In the genomic region with DNA sequence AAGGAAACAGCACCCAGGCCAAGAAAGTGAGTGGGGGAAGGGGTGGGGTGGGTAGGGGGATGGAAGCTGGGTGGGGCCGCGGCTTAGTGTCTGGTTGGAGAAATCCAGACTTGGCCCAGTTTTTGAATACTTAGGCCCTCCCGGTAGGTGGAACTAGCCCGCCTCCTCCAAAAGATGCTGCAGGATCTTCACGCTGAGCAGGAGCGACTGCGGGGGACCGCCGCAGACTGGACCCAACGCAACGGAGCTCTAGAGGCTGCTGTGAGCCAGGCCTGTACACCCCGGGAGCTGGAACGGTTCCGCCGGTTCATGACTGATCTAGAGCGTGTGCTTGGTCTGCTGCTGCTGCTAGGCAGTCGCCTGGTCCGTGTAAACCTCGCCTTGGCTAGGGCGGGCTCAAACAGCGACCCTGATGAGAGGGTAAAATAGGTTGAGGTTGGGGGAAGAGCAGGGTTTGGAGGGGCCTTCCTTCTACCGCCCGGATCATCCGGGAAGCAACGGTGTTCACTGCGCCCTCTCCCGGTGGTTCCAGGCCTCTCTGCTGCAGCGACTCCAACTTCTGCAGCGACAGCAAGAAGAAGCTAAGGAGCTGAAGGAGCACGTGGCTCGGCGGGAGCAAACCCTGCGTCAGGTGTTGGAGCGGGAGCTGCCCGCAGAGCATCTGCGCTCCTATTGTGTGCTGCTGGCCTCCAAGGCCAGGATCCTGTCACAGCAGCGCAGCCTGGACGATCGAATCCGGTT, we compare ENCODE assay signal across 8 mouse cellular contexts. TPM values are rescaled to one million over a fixed set of nuclear protein-coding genes. Genes with fewer than 3 reads are reported as not detected.
DNase-seq lines count a peak whose midpoint lies in the region; ATAC-seq lines count a peak whose summit lies in the region.

No protein-coding gene starts in this region.

- H3K4me3 ChIP-seq in heart, embryonic 12.5 days = peak overlapping the region; percentile 39
- peak overlapping the region; percentile 39 for H3K4me3 ChIP-seq in kidney, embryonic 15.5 days (replicated peaks)
- peak overlapping the region; percentile 37 for H3K4me3 ChIP-seq in midbrain, embryonic 16.5 days (ENCODE audit: low read depth, low read length)
- H3K4me3 ChIP-seq in stomach, embryonic 14.5 days (ENCODE audit: low read depth, low read length) = peak overlapping the region; percentile 31

- no peaks in the 10 kb centered on the region for H3K9me3 ChIP-seq in heart, embryonic 12.5 days (replicated peaks)
- no peaks in the 10 kb centered on the region for H3K9me3 ChIP-seq in kidney, embryonic 15.5 days (replicated peaks)
- no peaks in the 10 kb centered on the region for H3K9me3 ChIP-seq in midbrain, embryonic 16.5 days (replicated peaks; ENCODE audit: control insufficient read depth, low read length, poor library complexity, severe bottlenecking)
- H3K9me3 ChIP-seq in stomach, embryonic 14.5 days (ENCODE audit: control insufficient read depth, low read depth, low read length) = peaks cover 3% of the 10 kb centered on the region; the same call in 1 of the 2 replicates

- WGBS in heart, embryonic 12.5 days = 8% methylated on average over 40 of the region's 40 CpGs
- WGBS in kidney, embryonic 15.5 days = 6% methylated on average over 40 of the region's 40 CpGs
- 4% methylated on average over 40 of the region's 40 CpGs for WGBS in midbrain, embryonic 16.5 days
- 7% methylated on average over 40 of the region's 40 CpGs for WGBS in stomach, embryonic 14.5 days

- H3K36me3 ChIP-seq in heart, embryonic 12.5 days = 0 out of 2 replicates have a peak, but pooled peaks cover 3% of the 10 kb centered on the region
- H3K36me3 ChIP-seq in kidney, embryonic 15.5 days = no peaks in the 10 kb centered on the region
- H3K36me3 ChIP-seq in midbrain, embryonic 16.5 days (ENCODE audit: control insufficient read depth, insufficient read depth, low read length) = no peaks in the 10 kb centered on the region
- no peaks in the 10 kb centered on the region for H3K36me3 ChIP-seq in stomach, embryonic 14.5 days (ENCODE audit: control insufficient read depth, insufficient read depth, low read length)

- peak overlapping the region; percentile 53 for H3K9ac ChIP-seq in heart, embryonic 12.5 days
- peak overlapping the region; percentile 39 for H3K9ac ChIP-seq in kidney, embryonic 15.5 days
- H3K9ac ChIP-seq in midbrain, embryonic 16.5 days (ENCODE audit: low read depth, low read length) = peak overlapping the region; percentile 55
- H3K9ac ChIP-seq in stomach, embryonic 14.5 days (replicated peaks; ENCODE audit: low read depth, low read length) = 0 out of 2 replicates have a peak overlapping the region, but pooled peaks have one; percentile 30

- H3K4me1 ChIP-seq in heart, embryonic 12.5 days (replicated peaks) = peaks cover 31% of the 10 kb centered on the region
- H3K4me1 ChIP-seq in kidney, embryonic 15.5 days = peaks cover 47% of the 10 kb centered on the region
- peaks cover 18% of the 10 kb centered on the region for H3K4me1 ChIP-seq in midbrain, embryonic 16.5 days (ENCODE audit: control insufficient read depth, insufficient read depth, low read length)
- peaks cover 21% of the 10 kb centered on the region for H3K4me1 ChIP-seq in stomach, embryonic 14.5 days (ENCODE audit: control insufficient read depth, insufficient read depth, low read length)

- H3K27ac ChIP-seq in heart, embryonic 12.5 days (ENCODE audit: poor library complexity, severe bottlenecking) = no peak overlapping the region
- H3K27ac ChIP-seq in kidney, embryonic 15.5 days = no peak overlapping the region
- no peak overlapping the region for H3K27ac ChIP-seq in midbrain, embryonic 16.5 days (ENCODE audit: low read length)
- H3K27ac ChIP-seq in stomach, embryonic 14.5 days (ENCODE audit: low read length) = no peak overlapping the region

- peak; percentile 40; the same call in 1 of the 2 replicates for ATAC-seq in erythroid progenitor cell, adult 5-6 weeks (replicated peaks; ENCODE audit: low FRiP score, poor library complexity, severe bottlenecking)
- ATAC-seq in heart, embryonic 12.5 days (ENCODE audit: insufficient number of reproducible peaks, low FRiP score) = peak; percentile 13; the same call in 1 of the 2 replicates
- peak; percentile 61 for ATAC-seq in kidney, embryonic 15.5 days (replicated peaks; ENCODE audit: low FRiP score)
- ATAC-seq in midbrain, embryonic 16.5 days = peak; percentile 30; the same call in 1 of the 2 replicates
- peak; percentile 50; the same call in 1 of the 2 replicates for ATAC-seq in stomach, embryonic 14.5 days (ENCODE audit: insufficient number of reproducible peaks, insufficient read depth, low FRiP score, low read depth)

- H3K27me3 ChIP-seq in heart, embryonic 12.5 days (replicated peaks) = peaks cover 72% of the 10 kb centered on the region
- peaks cover 90% of the 10 kb centered on the region for H3K27me3 ChIP-seq in kidney, embryonic 15.5 days
- peaks cover 56% of the 10 kb centered on the region for H3K27me3 ChIP-seq in midbrain, embryonic 16.5 days (ENCODE audit: control insufficient read depth, insufficient read depth, low read depth, low read length)
- H3K27me3 ChIP-seq in stomach, embryonic 14.5 days (ENCODE audit: control insufficient read depth, insufficient read depth, low read length) = peaks cover 44% of the 10 kb centered on the region

- peak; percentile 64 for DNase-seq in urinary bladder, adult 2 months (ENCODE audit: low spot score)
- DNase-seq in urinary bladder, adult 18-20 months (ENCODE audit: low spot score in 2 of 2) = no peak
- DNase-seq in liver = peak; percentile 81

- H3K4me2 ChIP-seq in heart, embryonic 12.5 days = peak overlapping the region; percentile 68
- peak overlapping the region; percentile 69 for H3K4me2 ChIP-seq in kidney, embryonic 15.5 days
- peak overlapping the region; percentile 63 for H3K4me2 ChIP-seq in midbrain, embryonic 16.5 days (ENCODE audit: low read length)
- H3K4me2 ChIP-seq in stomach, embryonic 14.5 days (replicated peaks; ENCODE audit: low read depth, low read length) = peak overlapping the region; percentile 49

RNA-seq across cellular contexts. Expression of gene Gm9837, which starts 3.9 kb away (rescaled TPM):
- polyA plus RNA-seq in urinary bladder, adult 2 months (2012; rRNA removed) = not detected in 2 replicates
- total RNA-seq in erythroid progenitor cell, adult 5-6 weeks (2015; ENCODE audit: low replicate concordance) = not detected in 2 replicates
- not detected in 2 replicates for total RNA-seq in erythroid progenitor cell, adult 5-6 weeks (2017; ENCODE audit: low replicate concordance)
- polyA plus RNA-seq in heart, embryonic 12.5 days (2016; fragmentation: Nextera tagmentation; extraction: Ambion mirVana) = not detected in 2 replicates
- polyA plus RNA-seq in kidney, embryonic 15.5 days (2015; fragmentation: Nextera tagmentation; extraction: Ambion mirVana) = not detected in 2 replicates
- polyA plus RNA-seq in midbrain, embryonic 16.5 days (2015; fragmentation: Nextera tagmentation; extraction: Ambion mirVana) = not detected in 2 replicates
- not detected in 2 replicates for polyA plus RNA-seq in stomach, embryonic 14.5 days (2014; fragmentation: Nextera tagmentation; extraction: Ambion mirVana)

RNA-seq across cellular contexts. Expression of gene Shroom1, which starts 9.4 kb away (rescaled TPM):
- polyA plus RNA-seq in urinary bladder, adult 2 months (2012; rRNA removed) = 12.1 and 12.9 TPM in 2 replicates
- total RNA-seq in erythroid progenitor cell, adult 5-6 weeks (2015; ENCODE audit: low replicate concordance) = not detected in 2 replicates
- total RNA-seq in erythroid progenitor cell, adult 5-6 weeks (2017; ENCODE audit: low replicate concordance) = not detected in 2 replicates
- 5.3 and 5.8 TPM in 2 replicates for polyA plus RNA-seq in heart, embryonic 12.5 days (2016; fragmentation: Nextera tagmentation; extraction: Ambion mirVana)
- 1.7 and 2.3 TPM in 2 replicates for polyA plus RNA-seq in kidney, embryonic 15.5 days (2015; fragmentation: Nextera tagmentation; extraction: Ambion mirVana)
- 3.0 and 4.5 TPM in 2 replicates for polyA plus RNA-seq in midbrain, embryonic 16.5 days (2015; fragmentation: Nextera tagmentation; extraction: Ambion mirVana)
- polyA plus RNA-seq in stomach, embryonic 14.5 days (2014; fragmentation: Nextera tagmentation; extraction: Ambion mirVana) = 0.98 and 1.1 TPM in 2 replicates

RNA-seq across cellular contexts. Expression of gene Gm10447, which starts 9.5 kb away (rescaled TPM):
- polyA plus RNA-seq in urinary bladder, adult 2 months (2012; rRNA removed) = 1.8 and 2.9 TPM in 2 replicates
- total RNA-seq in erythroid progenitor cell, adult 5-6 weeks (2015; ENCODE audit: low replicate concordance) = not detected in 2 replicates
- total RNA-seq in erythroid progenitor cell, adult 5-6 weeks (2017; ENCODE audit: low replicate concordance) = not detected in 2 replicates
- 0.11 and 0.15 TPM in 2 replicates for polyA plus RNA-seq in heart, embryonic 12.5 days (2016; fragmentation: Nextera tagmentation; extraction: Ambion mirVana)
- polyA plus RNA-seq in kidney, embryonic 15.5 days (2015; fragmentation: Nextera tagmentation; extraction: Ambion mirVana) = not detected in 2 replicates
- 0.10 TPM in 1 of 2 replicates, not detected in the other for polyA plus RNA-seq in midbrain, embryonic 16.5 days (2015; fragmentation: Nextera tagmentation; extraction: Ambion mirVana)
- polyA plus RNA-seq in stomach, embryonic 14.5 days (2014; fragmentation: Nextera tagmentation; extraction: Ambion mirVana) = 0.13 and 0.14 TPM in 2 replicates

RNA-seq across cellular contexts. Expression of gene Gm9945, which starts 13.6 kb away (rescaled TPM):
- 0.11 and 0.15 TPM in 2 replicates for polyA plus RNA-seq in urinary bladder, adult 2 months (2012; rRNA removed)
- total RNA-seq in erythroid progenitor cell, adult 5-6 weeks (2015; ENCODE audit: low replicate concordance) = 5.8 TPM in 1 of 2 replicates, not detected in the other
- total RNA-seq in erythroid progenitor cell, adult 5-6 weeks (2017; ENCODE audit: low replicate concordance) = not detected in 2 replicates
- not detected in 2 replicates for polyA plus RNA-seq in heart, embryonic 12.5 days (2016; fragmentation: Nextera tagmentation; extraction: Ambion mirVana)
- polyA plus RNA-seq in kidney, embryonic 15.5 days (2015; fragmentation: Nextera tagmentation; extraction: Ambion mirVana) = not detected in 2 replicates
- polyA plus RNA-seq in midbrain, embryonic 16.5 days (2015; fragmentation: Nextera tagmentation; extraction: Ambion mirVana) = not detected in 2 replicates
- polyA plus RNA-seq in stomach, embryonic 14.5 days (2014; fragmentation: Nextera tagmentation; extraction: Ambion mirVana) = not detected in 2 replicates

RNA-seq across cellular contexts. Expression of gene Sowaha, which starts 13.7 kb away (rescaled TPM):
- polyA plus RNA-seq in urinary bladder, adult 2 months (2012; rRNA removed) = 6.5 and 7.4 TPM in 2 replicates
- total RNA-seq in erythroid progenitor cell, adult 5-6 weeks (2015; ENCODE audit: low replicate concordance) = 29.9 and 42.8 TPM in 2 replicates
- 36.8 and 50.7 TPM in 2 replicates for total RNA-seq in erythroid progenitor cell, adult 5-6 weeks (2017; ENCODE audit: low replicate concordance)
- 0.54 and 0.58 TPM in 2 replicates for polyA plus RNA-seq in heart, embryonic 12.5 days (2016; fragmentation: Nextera tagmentation; extraction: Ambion mirVana)
- 0.23 and 0.32 TPM in 2 replicates for polyA plus RNA-seq in kidney, embryonic 15.5 days (2015; fragmentation: Nextera tagmentation; extraction: Ambion mirVana)
- 1.1 and 1.6 TPM in 2 replicates for polyA plus RNA-seq in midbrain, embryonic 16.5 days (2015; fragmentation: Nextera tagmentation; extraction: Ambion mirVana)
- 0.13 and 0.24 TPM in 2 replicates for polyA plus RNA-seq in stomach, embryonic 14.5 days (2014; fragmentation: Nextera tagmentation; extraction: Ambion mirVana)

Comparison
In these comparisons a context has a peak if more than half of its experiments do, and no peak if none do; other contexts are left out.
1. DNase-seq: peak in urinary bladder, adult 2 months (single experiment) and liver (single experiment); none in urinary bladder, adult 18-20 months (0 of 2).
2. Peak in every context shown above with its lines, with median percentiles within 50 percentile points of each other: ATAC-seq, H3K4me2 ChIP-seq, H3K4me3 ChIP-seq and H3K9ac ChIP-seq.